18 mouse cellular contexts compared by ENCODE assay signal in the genomic region with DNA sequence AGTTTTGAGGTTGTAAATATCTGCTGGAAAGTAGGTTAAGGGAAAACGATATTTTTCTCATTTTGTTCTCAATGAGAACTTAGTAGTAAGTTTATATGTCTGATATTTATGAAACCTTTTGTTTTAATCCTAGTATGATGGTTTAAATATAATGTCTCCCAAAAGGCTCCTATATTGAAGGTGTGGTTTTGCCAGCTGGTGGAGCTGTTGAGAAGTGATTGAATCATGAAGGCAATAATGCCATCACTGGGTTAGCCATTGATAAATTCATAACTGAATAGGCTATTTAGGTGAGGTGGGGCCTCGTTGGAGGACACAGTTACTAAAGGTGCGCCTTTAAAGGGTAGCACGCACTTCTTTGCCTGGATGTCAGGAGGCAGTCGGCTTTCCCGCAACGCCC. TPM values are rescaled to one million over a fixed set of nuclear protein-coding genes. Genes with fewer than 3 reads are reported as not detected.
A peak's percentile ranks its signal among the peaks of the same experiment; 100 is the strongest.
DNase-seq lines count a peak whose midpoint lies in the region; ATAC-seq and TF ChIP-seq lines count a peak whose summit lies in the region.
"Had no signal": no experiment of that assay in that cellular context is flagged by ENCODE, and none has a peak within 500 bp of the region (broad histone marks: within the 10 kb centered on the region; RNA-seq: fewer than 3 reads in every experiment).

No protein-coding gene starts in this region.

- 62% methylated on average over 7 of the region's 7 CpGs for WGBS in intestine, postnatal 0 days
- WGBS in intestine, embryonic 15.5 days, result 83% methylated on average over 7 of the region's 7 CpGs
- 82% methylated on average over 7 of the region's 7 CpGs for WGBS in liver, postnatal 0 days (ENCODE audit: insufficient replicate concordance)

- no peaks in the 10 kb centered on the region for H3K9me3 ChIP-seq in intestine, postnatal 0 days (ENCODE audit: control insufficient read depth)
- no peaks in the 10 kb centered on the region for H3K9me3 ChIP-seq in intestine, embryonic 15.5 days
- no peaks in the 10 kb centered on the region for H3K9me3 ChIP-seq in liver, postnatal 0 days (ENCODE audit: low read length)
- H3K9me3 ChIP-seq: embryonic facial prominence, embryonic 10.5 days; forebrain, embryonic 13.5 days; hindbrain, embryonic 10.5 days had no signal

- H3K36me3 ChIP-seq in intestine, postnatal 0 days (ENCODE audit: control insufficient read depth, insufficient read depth), result peaks cover 5% of the 10 kb centered on the region; the same call in 1 of the 2 replicates
- H3K36me3 ChIP-seq in intestine, embryonic 15.5 days, result 0 out of 2 replicates have a peak, but pooled peaks cover 2% of the 10 kb centered on the region
- H3K36me3 ChIP-seq in liver, postnatal 0 days (replicated peaks; ENCODE audit: insufficient read depth, low read length), result peaks cover 8% of the 10 kb centered on the region; the same call in 1 of the 2 replicates

- H3K4me1 ChIP-seq in intestine, postnatal 0 days (replicated peaks; ENCODE audit: control insufficient read depth, insufficient read depth, low read length), result 0 out of 2 replicates have a peak, but pooled peaks cover 6% of the 10 kb centered on the region
- H3K4me1 ChIP-seq in intestine, embryonic 15.5 days (replicated peaks), result peaks cover 9% of the 10 kb centered on the region
- H3K4me1 ChIP-seq in liver, postnatal 0 days (ENCODE audit: insufficient read depth), result peaks cover 13% of the 10 kb centered on the region

- ATAC-seq in intestine, postnatal 0 days, result no peak
- no peak for ATAC-seq in intestine, embryonic 15.5 days
- ATAC-seq in liver, postnatal 0 days, result no peak
- ATAC-seq: forebrain, embryonic 13.5 days; forebrain, postnatal 0 days had no signal

- no peak overlapping the region for H3K4me2 ChIP-seq in intestine, postnatal 0 days (replicated peaks; ENCODE audit: low read depth)
- H3K4me2 ChIP-seq in intestine, embryonic 15.5 days (replicated peaks), result no peak overlapping the region
- no peak overlapping the region for H3K4me2 ChIP-seq in liver, postnatal 0 days (ENCODE audit: low read depth, low read length)
- H3K4me2 ChIP-seq: forebrain, embryonic 13.5 days; heart, embryonic 11.5 days; hindbrain, embryonic 14.5 days had no signal

- H3K27me3 ChIP-seq in intestine, postnatal 0 days (replicated peaks; ENCODE audit: control insufficient read depth, insufficient read depth, low read length), result no peaks in the 10 kb centered on the region
- H3K27me3 ChIP-seq in intestine, embryonic 15.5 days (replicated peaks), result no peaks in the 10 kb centered on the region
- H3K27me3 ChIP-seq in liver, postnatal 0 days (ENCODE audit: insufficient read depth, low read length), result no peaks in the 10 kb centered on the region
- H3K27me3 ChIP-seq: forebrain, embryonic 13.5 days had no signal

- no peak overlapping the region for H3K4me3 ChIP-seq in intestine, postnatal 0 days (ENCODE audit: low read depth, low read length)
- no peak overlapping the region for H3K4me3 ChIP-seq in intestine, embryonic 15.5 days (replicated peaks)
- H3K4me3 ChIP-seq in liver, postnatal 0 days (ENCODE audit: low read depth, low read length), result no peak overlapping the region
- H3K4me3 ChIP-seq: embryonic facial prominence, embryonic 10.5 days; forebrain, embryonic 13.5 days; hindbrain, embryonic 10.5 days had no signal

- no peak overlapping the region for H3K27ac ChIP-seq in intestine, postnatal 0 days (ENCODE audit: low read depth, low read length)
- no peak overlapping the region for H3K27ac ChIP-seq in intestine, embryonic 15.5 days
- no peak overlapping the region for H3K27ac ChIP-seq in liver, postnatal 0 days (ENCODE audit: low read depth)
- H3K27ac ChIP-seq: embryonic facial prominence, embryonic 10.5 days; forebrain, embryonic 13.5 days; hindbrain, embryonic 10.5 days; hindbrain, embryonic 14.5 days had no signal

- DNase-seq in liver, postnatal 0 days, result no peak
- no peak for DNase-seq in liver
- peak; percentile 22 for DNase-seq in induced T-regulatory cell, adult 2 months (ENCODE audit: low read depth)
- no peak for DNase-seq in thymus, adult 18-20 months
- DNase-seq: adrenal gland, adult 2 months; adrenal gland, postnatal 25 days; cerebellum, adult 2 months; cerebellum, postnatal 10 days; forebrain, postnatal 0 days; gastrocnemius, postnatal 36 days; heart, adult 11 months had no signal

- TF ChIP-seq CTCF in intestine, postnatal 0 days (IDR thresholded peaks at IDR 0.05; ENCODE audit: low read depth), result peak; percentile 58
- TF ChIP-seq CTCF in liver, postnatal 0 days (IDR thresholded peaks at IDR 0.05; ENCODE audit: low read depth), result peak; percentile 30; the same call in 1 of the 2 replicates

- no peak for TF ChIP-seq EP300 in liver, postnatal 0 days (IDR thresholded peaks at IDR 0.05; ENCODE audit: low read depth)

- no peak overlapping the region for H3K9ac ChIP-seq in intestine, postnatal 0 days (ENCODE audit: low read depth, low read length)
- no peak overlapping the region for H3K9ac ChIP-seq in intestine, embryonic 15.5 days
- no peak overlapping the region for H3K9ac ChIP-seq in liver, postnatal 0 days (replicated peaks)
- H3K9ac ChIP-seq: forebrain, embryonic 13.5 days; forebrain, postnatal 0 days; hindbrain, embryonic 14.5 days had no signal

RNA-seq across cellular contexts. Expression of a gene that starts 4.0 kb away (rescaled TPM):
- polyA plus RNA-seq in intestine, postnatal 0 days (2015; fragmentation: Nextera tagmentation; extraction: Ambion mirVana), result 8.3 and 8.6 TPM in 2 replicates
- polyA plus RNA-seq in intestine, embryonic 15.5 days (2015; fragmentation: Nextera tagmentation; extraction: Ambion mirVana), result 14.1 and 14.3 TPM in 2 replicates
- 4.0 and 4.3 TPM in 2 replicates for polyA plus RNA-seq in liver, postnatal 0 days (2015; fragmentation: Nextera tagmentation; extraction: Ambion mirVana)

RNA-seq across cellular contexts. Expression of a gene that starts 4.2 kb away (rescaled TPM):
- polyA plus RNA-seq in intestine, postnatal 0 days (2015; fragmentation: Nextera tagmentation; extraction: Ambion mirVana), result 52.7 and 52.8 TPM in 2 replicates
- 72.6 and 97.7 TPM in 2 replicates for polyA plus RNA-seq in intestine, embryonic 15.5 days (2015; fragmentation: Nextera tagmentation; extraction: Ambion mirVana)
- polyA plus RNA-seq in liver, postnatal 0 days (2015; fragmentation: Nextera tagmentation; extraction: Ambion mirVana), result 36.6 and 40.6 TPM in 2 replicates

RNA-seq across cellular contexts. Expression of a gene that starts 32.4 kb away (rescaled TPM):
- 7.8 and 8.4 TPM in 2 replicates for polyA plus RNA-seq in intestine, postnatal 0 days (2015; fragmentation: Nextera tagmentation; extraction: Ambion mirVana)
- polyA plus RNA-seq in intestine, embryonic 15.5 days (2015; fragmentation: Nextera tagmentation; extraction: Ambion mirVana), result 14.6 and 15.3 TPM in 2 replicates
- polyA plus RNA-seq in liver, postnatal 0 days (2015; fragmentation: Nextera tagmentation; extraction: Ambion mirVana), result 2.6 and 4.3 TPM in 2 replicates
